ENCODE assay signal across 20 mouse cellular contexts in the genomic region with DNA sequence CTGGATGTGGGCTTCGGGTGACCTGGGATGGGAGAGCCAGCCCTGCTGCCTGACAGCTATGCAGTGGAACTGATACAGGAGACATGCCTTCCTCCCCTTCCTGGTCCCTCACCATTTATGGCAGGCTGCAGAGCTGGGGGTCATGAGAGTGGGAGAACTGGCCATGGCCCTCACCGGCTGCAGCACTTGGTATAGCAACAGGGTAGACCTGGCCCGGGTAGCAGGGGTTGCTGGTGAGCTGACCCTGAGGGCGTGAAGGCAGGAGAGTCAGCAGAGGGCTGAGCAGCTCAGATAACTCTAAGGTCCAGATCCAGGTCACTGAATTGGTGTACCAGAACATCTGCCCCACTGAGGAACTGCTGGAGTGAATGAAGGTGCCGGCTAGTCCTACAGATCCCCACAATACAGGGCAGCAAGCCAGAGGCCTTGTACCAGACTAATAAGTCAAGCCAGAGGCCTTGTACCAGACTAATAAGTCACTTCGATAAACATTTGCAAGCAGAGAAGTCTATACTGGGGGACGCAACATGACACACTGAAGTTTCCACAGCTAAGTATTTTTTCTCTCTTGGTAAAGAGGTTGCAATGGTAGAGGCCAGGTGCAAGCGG.
A peak's percentile ranks its signal among the peaks of the same experiment; 100 is the strongest.
DNase-seq lines count a peak whose midpoint lies in the region; ATAC-seq and TF ChIP-seq lines count a peak whose summit lies in the region.
"Had no signal": no experiment of that assay in that cellular context is flagged by ENCODE, and none has a peak within 500 bp of the region (broad histone marks: within the 10 kb centered on the region; RNA-seq: fewer than 3 reads in every experiment).

No protein-coding gene starts in this region.

- H3K27me3 ChIP-seq in hindbrain, embryonic 16.5 days (replicated peaks; ENCODE audit: control insufficient read depth, insufficient read depth, low read length), result no peaks in the 10 kb centered on the region
- H3K27me3 ChIP-seq in hindbrain, embryonic 11.5 days (ENCODE audit: control insufficient read depth, insufficient read depth, low read length), result no peaks in the 10 kb centered on the region
- H3K27me3 ChIP-seq in midbrain, postnatal 0 days (ENCODE audit: insufficient read depth, low read length), result no peaks in the 10 kb centered on the region
- H3K27me3 ChIP-seq in midbrain, embryonic 13.5 days, result no peaks in the 10 kb centered on the region
- H3K27me3 ChIP-seq: heart, embryonic 15.5 days; hindbrain, embryonic 12.5 days; megakaryocyte, embryonic 14.5 days; neural tube, embryonic 13.5 days had no signal

- 0 out of 2 replicates have a peak, but pooled peaks cover 2% of the 10 kb centered on the region for H3K36me3 ChIP-seq in hindbrain, embryonic 16.5 days (ENCODE audit: control insufficient read depth, insufficient read depth, low read length)
- H3K36me3 ChIP-seq in hindbrain, embryonic 11.5 days (ENCODE audit: control insufficient read depth, insufficient read depth, low read length), result no peaks in the 10 kb centered on the region
- no peaks in the 10 kb centered on the region for H3K36me3 ChIP-seq in midbrain, postnatal 0 days (ENCODE audit: insufficient read depth, low read length)
- H3K36me3 ChIP-seq in midbrain, embryonic 13.5 days, result no peaks in the 10 kb centered on the region
- H3K36me3 ChIP-seq: heart, embryonic 15.5 days; hindbrain, embryonic 12.5 days; neural tube, embryonic 13.5 days had no signal

- no peaks in the 10 kb centered on the region for H3K9me3 ChIP-seq in hindbrain, embryonic 16.5 days (ENCODE audit: control insufficient read depth, low read length)
- no peaks in the 10 kb centered on the region for H3K9me3 ChIP-seq in hindbrain, embryonic 11.5 days (ENCODE audit: control insufficient read depth, low read length)
- H3K9me3 ChIP-seq in midbrain, postnatal 0 days (ENCODE audit: low read length), result no peaks in the 10 kb centered on the region
- H3K9me3 ChIP-seq in midbrain, embryonic 13.5 days, result no peaks in the 10 kb centered on the region
- H3K9me3 ChIP-seq: G1E; heart, embryonic 15.5 days; hindbrain, embryonic 12.5 days; megakaryocyte, embryonic 14.5 days; neural tube, embryonic 13.5 days had no signal

- H3K4me2 ChIP-seq in hindbrain, embryonic 16.5 days (ENCODE audit: low read length), result no peak overlapping the region
- no peak overlapping the region for H3K4me2 ChIP-seq in hindbrain, embryonic 11.5 days (replicated peaks; ENCODE audit: low read depth, low read length)
- H3K4me2 ChIP-seq in midbrain, postnatal 0 days (ENCODE audit: low read depth, low read length, poor library complexity, severe bottlenecking), result no peak overlapping the region
- no peak overlapping the region for H3K4me2 ChIP-seq in midbrain, embryonic 13.5 days (replicated peaks)
- H3K4me2 ChIP-seq: heart, embryonic 15.5 days; hindbrain, embryonic 12.5 days; neural tube, embryonic 13.5 days had no signal

- no peak overlapping the region for H3K4me3 ChIP-seq in hindbrain, embryonic 16.5 days (ENCODE audit: low read length)
- H3K4me3 ChIP-seq in hindbrain, embryonic 11.5 days (ENCODE audit: low read depth, low read length), result no peak overlapping the region
- no peak overlapping the region for H3K4me3 ChIP-seq in midbrain, postnatal 0 days (ENCODE audit: low read depth, low read length)
- no peak overlapping the region for H3K4me3 ChIP-seq in midbrain, embryonic 13.5 days (replicated peaks)
- H3K4me3 ChIP-seq: heart, embryonic 15.5 days; hindbrain, embryonic 12.5 days; megakaryocyte, embryonic 14.5 days; neural tube, embryonic 13.5 days had no signal

- no peak overlapping the region for H3K27ac ChIP-seq in hindbrain, embryonic 16.5 days (ENCODE audit: low read depth, low read length)
- no peak overlapping the region for H3K27ac ChIP-seq in hindbrain, embryonic 11.5 days (ENCODE audit: low read depth, low read length)
- H3K27ac ChIP-seq in midbrain, postnatal 0 days (ENCODE audit: low read depth, low read length), result no peak overlapping the region
- H3K27ac ChIP-seq in midbrain, embryonic 13.5 days, result no peak overlapping the region
- H3K27ac ChIP-seq: heart, embryonic 15.5 days; hindbrain, embryonic 12.5 days; neural tube, embryonic 13.5 days had no signal

- peak; percentile 67 to 87 for DNase-seq in adrenal gland, adult (ENCODE audit: inconsistent age in 2 of 2, low spot score in 1 of 2)
- DNase-seq in adrenal gland, postnatal 4 days (ENCODE audit: low spot score in 2 of 2), result no peak
- DNase-seq in hindbrain, embryonic 11.5 days (ENCODE audit: low spot score), result no peak
- no peak for DNase-seq in midbrain, postnatal 0 days (ENCODE audit: low spot score)
- DNase-seq in natural killer cell, adult 2 months (ENCODE audit: low spot score in 2 of 2), result no peak
- DNase-seq: cerebellum, adult 8-10 months; liver, postnatal 0 days; lung, postnatal 14 days; right cerebral cortex, postnatal 25 days had no signal

- H3K9ac ChIP-seq in hindbrain, embryonic 16.5 days (ENCODE audit: low read depth, low read length), result no peak overlapping the region
- H3K9ac ChIP-seq in hindbrain, embryonic 11.5 days (ENCODE audit: low read depth, low read length), result no peak overlapping the region
- H3K9ac ChIP-seq in midbrain, postnatal 0 days (replicated peaks; ENCODE audit: low read length, poor library complexity, severe bottlenecking), result no peak overlapping the region
- H3K9ac ChIP-seq in midbrain, embryonic 13.5 days (replicated peaks), result no peak overlapping the region
- H3K9ac ChIP-seq: heart, embryonic 15.5 days; hindbrain, embryonic 12.5 days; liver, postnatal 0 days; neural tube, embryonic 13.5 days had no signal

- TF ChIP-seq CTCF in midbrain, postnatal 0 days (IDR thresholded peaks at IDR 0.05), result no peak

- peak; percentile 38 for ATAC-seq in hindbrain, embryonic 16.5 days
- no peak; the same call in 1 of the 2 replicates for ATAC-seq in hindbrain, embryonic 11.5 days (ENCODE audit: low FRiP score)
- ATAC-seq in midbrain, postnatal 0 days (ENCODE audit: low FRiP score), result peak; percentile 21; the same call in 1 of the 2 replicates
- ATAC-seq in midbrain, embryonic 13.5 days, result no peak
- ATAC-seq in erythroblast, adult 5-6 weeks (replicated peaks; ENCODE audit: low FRiP score, poor library complexity, severe bottlenecking), result 0 out of 2 replicates have a peak, but pooled peaks have one; percentile 12
- ATAC-seq: CD4-positive, CD25-positive, alpha-beta regulatory T cell, adult 4 months; forebrain, embryonic 16.5 days; intestine, postnatal 0 days; liver, postnatal 0 days had no signal

- no peaks in the 10 kb centered on the region for H3K4me1 ChIP-seq in hindbrain, embryonic 16.5 days (ENCODE audit: control insufficient read depth, insufficient read depth, low read depth, low read length)
- H3K4me1 ChIP-seq in hindbrain, embryonic 11.5 days (replicated peaks; ENCODE audit: control insufficient read depth, insufficient read depth, low read length), result no peaks in the 10 kb centered on the region
- H3K4me1 ChIP-seq in midbrain, postnatal 0 days (ENCODE audit: insufficient read depth, low read length), result no peaks in the 10 kb centered on the region
- peaks cover 5% of the 10 kb centered on the region; the same call in 1 of the 2 replicates for H3K4me1 ChIP-seq in midbrain, embryonic 13.5 days (replicated peaks)
- H3K4me1 ChIP-seq: hindbrain, embryonic 12.5 days; neural tube, embryonic 13.5 days had no signal

- WGBS in hindbrain, embryonic 16.5 days, result 85% methylated on average over 7 of the region's 8 CpGs
- WGBS in hindbrain, embryonic 11.5 days, result 81% methylated on average over 8 of the region's 8 CpGs
- 90% methylated on average over 8 of the region's 8 CpGs for WGBS in midbrain, postnatal 0 days
- WGBS in midbrain, embryonic 13.5 days, result 92% methylated on average over 8 of the region's 8 CpGs

Comparison
In these comparisons a context has a peak if more than half of its experiments do, and no peak if none do; other contexts are left out.
1. DNase-seq: peak in adrenal gland, adult (2 of 2); none in adrenal gland, postnatal 4 days (0 of 2), hindbrain, embryonic 11.5 days (single experiment), midbrain, postnatal 0 days (single experiment) and natural killer cell, adult 2 months (0 of 2).
2. ATAC-seq: peak in hindbrain, embryonic 16.5 days (single experiment), midbrain, postnatal 0 days (single experiment) and erythroblast, adult 5-6 weeks (single experiment); none in hindbrain, embryonic 11.5 days (single experiment) and midbrain, embryonic 13.5 days (single experiment).